Mouse (Mus musculus): ENCODE measurements around the gene Chchd10. TPM values are rescaled to one million over a fixed set of nuclear protein-coding genes. Genes with fewer than 3 reads are reported as not detected.

Chchd10 gene
- polyA plus RNA-seq, 1 experiment from 2014 or later, result 6.4 TPM

- peak overlapping the region; percentile 48; the same call in 1 of the 2 replicates for H3K4me3 ChIP-seq (ENCODE audit: low read depth, low read length)
These were observed 2.1 kb downstream of the Chchd10 start for GRCm38 (mm10) chr10:75934991-75935390.

GRCm38 (mm10) chr10:75935680-75936541 is 3.0 kb downstream of the Chchd10 start, which contains the start of gene Mmp11:
TSS of gene Mmp11 (minus strand) at chr10:75936496.
- Histone ChIP-seq H3K36me3 (ENCODE audit: control insufficient read depth, insufficient read depth, low read length) (no peaks in the 10 kb centered on the region), H3K9me3 (ENCODE audit: control insufficient read depth, low read length) (no peaks in the 10 kb centered on the region), H3K4me1 (ENCODE audit: control insufficient read depth, insufficient read depth, low read length) (peaks cover 28% of the 10 kb centered on the region), H3K9ac (ENCODE audit: low read length) (peak within 1 kb of the TSS; percentile 49), H3K4me3 (ENCODE audit: low read depth, low read length) (peak within 1 kb of the TSS; percentile 48), H3K27me3 (ENCODE audit: control insufficient read depth, insufficient read depth, low read length) (peaks cover 41% of the 10 kb centered on the region), H3K27ac (ENCODE audit: low read depth, low read length) (no peak within 1 kb of the TSS), H3K4me2 (peak within 1 kb of the TSS; percentile 90)
- DNase-seq (ENCODE audit: low spot score, missing footprints) (peak; percentile 97), ATAC-seq (ENCODE audit: low FRiP score) (peak; percentile 57)
- WGBS, result 2% methylated on average over 49 of the region's 51 CpGs

More at GRCm38 (mm10) chr10:75934991-75935390, 2.1 kb downstream of the Chchd10 start:
- H3K9ac ChIP-seq (ENCODE audit: low read length), result no peak overlapping the region
- H3K4me2 ChIP-seq, result peak overlapping the region; percentile 90
- peaks cover 28% of the 10 kb centered on the region for H3K4me1 ChIP-seq (ENCODE audit: control insufficient read depth, insufficient read depth, low read length)
- H3K27ac ChIP-seq (ENCODE audit: low read depth, low read length), result no peak overlapping the region
- 88% methylated on average over 1 of the region's 1 CpGs for WGBS
- ATAC-seq (ENCODE audit: low FRiP score) (no peak), DNase-seq (ENCODE audit: low spot score, missing footprints) (no peak)
- H3K36me3 ChIP-seq (ENCODE audit: control insufficient read depth, insufficient read depth, low read length), result no peaks in the 10 kb centered on the region
- H3K9me3 ChIP-seq (ENCODE audit: control insufficient read depth, low read length), result no peaks in the 10 kb centered on the region
- H3K27me3 ChIP-seq (ENCODE audit: control insufficient read depth, insufficient read depth, low read length), result peaks cover 48% of the 10 kb centered on the region

GRCm38 (mm10) chr10:75936909-75937667 is 4.2 kb downstream of the Chchd10 start:
- Histone ChIP-seq H3K9ac (ENCODE audit: low read length) (no peak overlapping the region), H3K36me3 (ENCODE audit: control insufficient read depth, insufficient read depth, low read length) (no peaks in the 10 kb centered on the region), H3K27me3 (ENCODE audit: control insufficient read depth, insufficient read depth, low read length) (peaks cover 30% of the 10 kb centered on the region), H3K4me2 (no peak overlapping the region), H3K27ac (ENCODE audit: low read depth, low read length) (no peak overlapping the region), H3K4me3 (ENCODE audit: low read depth, low read length) (no peak overlapping the region), H3K4me1 (ENCODE audit: control insufficient read depth, insufficient read depth, low read length) (peaks cover 18% of the 10 kb centered on the region), H3K9me3 (ENCODE audit: control insufficient read depth, low read length) (no peaks in the 10 kb centered on the region)
- DNase-seq (ENCODE audit: low spot score, missing footprints), result peak; percentile 88
- 29% methylated on average over 18 of the region's 18 CpGs for WGBS
- no peak for ATAC-seq (ENCODE audit: low FRiP score)

DNA sequence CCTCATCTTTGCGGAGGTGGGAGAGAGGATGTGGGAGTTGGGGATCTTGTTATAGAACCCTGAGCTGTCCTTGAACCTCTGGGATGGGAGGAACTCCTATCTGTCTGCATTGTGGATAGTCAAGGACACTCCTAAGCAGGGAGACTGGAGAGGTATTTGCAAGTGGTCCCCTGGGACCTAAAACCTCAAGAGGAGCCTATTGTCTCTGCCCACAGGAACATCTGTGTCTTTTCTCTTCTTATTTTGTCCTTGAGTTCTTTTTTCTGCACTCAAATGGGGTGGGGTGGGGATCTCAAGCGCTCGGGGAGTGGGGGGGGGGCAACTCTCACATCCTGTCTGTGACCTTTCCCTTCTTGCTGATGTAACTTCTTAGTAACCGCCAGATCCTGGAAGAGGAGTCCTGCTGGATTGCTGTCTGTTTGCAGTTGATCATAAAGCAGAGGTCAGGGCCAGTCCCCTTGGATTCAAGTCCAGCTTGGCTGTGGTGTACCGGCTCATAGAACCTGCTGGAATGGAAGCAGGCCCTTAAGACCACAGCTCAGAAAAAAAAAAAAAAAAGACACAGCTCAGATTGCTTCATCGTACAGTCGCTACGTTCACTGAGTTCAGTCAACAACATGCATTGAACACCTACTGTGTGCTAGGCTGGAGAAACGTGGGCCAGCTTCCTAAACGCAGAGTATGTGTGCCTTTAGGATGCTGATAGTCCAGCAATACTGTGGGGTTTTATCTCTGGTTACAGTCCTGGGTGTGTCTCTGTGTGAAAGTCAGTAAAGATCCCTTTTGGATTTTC is 5.1 kb downstream of the Chchd10 start:
- peak; percentile 68 for DNase-seq (ENCODE audit: low spot score, missing footprints)
- H3K4me1 ChIP-seq (ENCODE audit: control insufficient read depth, insufficient read depth, low read length), result peaks cover 11% of the 10 kb centered on the region
- 49% methylated on average over 10 of the region's 10 CpGs for WGBS
- peaks cover 28% of the 10 kb centered on the region for H3K27me3 ChIP-seq (ENCODE audit: control insufficient read depth, insufficient read depth, low read length)
- 0 out of 2 replicates have a peak overlapping the region, but pooled peaks have one; percentile 4 for H3K9ac ChIP-seq (ENCODE audit: low read length)
- no peak overlapping the region for H3K27ac ChIP-seq (ENCODE audit: low read depth, low read length)
- H3K4me3 ChIP-seq (ENCODE audit: low read depth, low read length), result no peak overlapping the region
- no peaks in the 10 kb centered on the region for H3K36me3 ChIP-seq (ENCODE audit: control insufficient read depth, insufficient read depth, low read length)
- no peak for ATAC-seq (ENCODE audit: low FRiP score)
- H3K4me2 ChIP-seq, result no peak overlapping the region
- H3K9me3 ChIP-seq (ENCODE audit: control insufficient read depth, low read length), result no peaks in the 10 kb centered on the region

- Histone ChIP-seq H3K27me3 (ENCODE audit: control insufficient read depth, insufficient read depth, low read length) (peaks cover 25% of the 10 kb centered on the region), H3K27ac (ENCODE audit: low read depth, low read length) (no peak overlapping the region), H3K4me3 (ENCODE audit: low read depth, low read length) (no peak overlapping the region), H3K36me3 (ENCODE audit: control insufficient read depth, insufficient read depth, low read length) (no peaks in the 10 kb centered on the region), H3K4me1 (ENCODE audit: control insufficient read depth, insufficient read depth, low read length) (peaks cover 10% of the 10 kb centered on the region), H3K9me3 (ENCODE audit: control insufficient read depth, low read length) (no peaks in the 10 kb centered on the region), H3K9ac (ENCODE audit: low read length) (no peak overlapping the region), H3K4me2 (no peak overlapping the region)
- DNase-seq (ENCODE audit: low spot score, missing footprints) (peak; percentile 80), ATAC-seq (ENCODE audit: low FRiP score) (no peak)
- 44% methylated on average over 9 of the region's 9 CpGs for WGBS
These were observed 6.7 kb downstream of the Chchd10 start for GRCm38 (mm10) chr10:75939481-75940234.

GRCm38 (mm10) chr10:75940520-75940919 is 7.6 kb downstream of the Chchd10 start, which contains the start of gene Gm867:
TSS of gene Gm867 (minus strand) at chr10:75940672.
- Histone ChIP-seq H3K4me1 (ENCODE audit: control insufficient read depth, insufficient read depth, low read length) (peaks cover 6% of the 10 kb centered on the region; the same call in 1 of the 2 replicates), H3K4me2 (no peak within 1 kb of the TSS), H3K27me3 (ENCODE audit: control insufficient read depth, insufficient read depth, low read length) (peaks cover 16% of the 10 kb centered on the region), H3K9me3 (ENCODE audit: control insufficient read depth, low read length) (no peaks in the 10 kb centered on the region), H3K27ac (ENCODE audit: low read depth, low read length) (no peak within 1 kb of the TSS), H3K36me3 (ENCODE audit: control insufficient read depth, insufficient read depth, low read length) (no peaks in the 10 kb centered on the region), H3K4me3 (ENCODE audit: low read depth, low read length) (no peak within 1 kb of the TSS), H3K9ac (ENCODE audit: low read length) (no peak within 1 kb of the TSS)
- 80% methylated on average over 5 of the region's 5 CpGs for WGBS
- ATAC-seq (ENCODE audit: low FRiP score) (no peak), DNase-seq (ENCODE audit: low spot score, missing footprints) (peak; percentile 26)

DNA sequence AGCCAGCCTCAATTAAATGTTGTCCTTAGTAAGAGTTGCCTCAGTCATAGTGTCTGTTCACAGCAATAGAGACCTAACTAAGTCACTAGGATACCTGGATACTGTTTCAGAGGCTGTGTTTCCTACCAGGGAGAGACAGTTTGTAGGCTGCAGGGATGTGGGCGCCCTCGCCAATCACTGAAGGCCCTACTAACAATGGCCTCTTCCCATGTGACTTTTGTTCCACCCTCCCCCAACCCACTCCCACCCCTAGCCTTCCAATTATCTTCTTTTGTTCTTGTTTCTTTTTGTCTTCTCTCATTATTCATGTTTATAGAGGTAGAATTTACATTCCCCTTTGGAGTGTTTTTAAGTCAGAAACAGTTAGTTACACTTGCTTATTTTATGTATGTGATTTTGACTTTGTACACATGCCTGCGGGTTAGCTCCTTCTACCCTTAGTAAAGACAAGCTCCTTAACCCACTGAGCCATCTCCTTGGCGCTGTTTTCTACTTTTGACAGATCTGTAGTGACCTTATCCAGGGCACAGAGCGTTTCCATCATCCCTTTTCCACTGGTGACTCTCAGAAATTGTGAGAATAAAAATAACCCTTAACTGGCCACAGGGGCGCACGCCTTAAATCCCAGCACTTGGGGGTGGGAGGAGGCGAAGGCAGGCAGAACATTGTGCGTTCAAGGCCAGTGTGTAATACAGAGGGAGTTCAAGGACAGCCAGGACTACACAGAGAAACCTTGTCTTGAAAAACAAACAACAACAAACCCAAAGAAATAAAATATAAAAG is 8.3 kb downstream of the Chchd10 start:
- H3K4me2 ChIP-seq, result no peak overlapping the region
- H3K4me1 ChIP-seq (ENCODE audit: control insufficient read depth, insufficient read depth, low read length), result no peaks in the 10 kb centered on the region
- DNase-seq (ENCODE audit: low spot score, missing footprints) (peak; percentile 60), ATAC-seq (ENCODE audit: low FRiP score) (no peak)
- no peaks in the 10 kb centered on the region for H3K9me3 ChIP-seq (ENCODE audit: control insufficient read depth, low read length)
- H3K27me3 ChIP-seq (ENCODE audit: control insufficient read depth, insufficient read depth, low read length), result peaks cover 9% of the 10 kb centered on the region
- no peak overlapping the region for H3K27ac ChIP-seq (ENCODE audit: low read depth, low read length)
- no peaks in the 10 kb centered on the region for H3K36me3 ChIP-seq (ENCODE audit: control insufficient read depth, insufficient read depth, low read length)
- H3K9ac ChIP-seq (ENCODE audit: low read length), result no peak overlapping the region
- whole genome bisulfite sequencing, result 66% methylated on average over 9 of the region's 9 CpGs
- H3K4me3 ChIP-seq (ENCODE audit: low read depth, low read length), result no peak overlapping the region
